In the genomic region with DNA sequence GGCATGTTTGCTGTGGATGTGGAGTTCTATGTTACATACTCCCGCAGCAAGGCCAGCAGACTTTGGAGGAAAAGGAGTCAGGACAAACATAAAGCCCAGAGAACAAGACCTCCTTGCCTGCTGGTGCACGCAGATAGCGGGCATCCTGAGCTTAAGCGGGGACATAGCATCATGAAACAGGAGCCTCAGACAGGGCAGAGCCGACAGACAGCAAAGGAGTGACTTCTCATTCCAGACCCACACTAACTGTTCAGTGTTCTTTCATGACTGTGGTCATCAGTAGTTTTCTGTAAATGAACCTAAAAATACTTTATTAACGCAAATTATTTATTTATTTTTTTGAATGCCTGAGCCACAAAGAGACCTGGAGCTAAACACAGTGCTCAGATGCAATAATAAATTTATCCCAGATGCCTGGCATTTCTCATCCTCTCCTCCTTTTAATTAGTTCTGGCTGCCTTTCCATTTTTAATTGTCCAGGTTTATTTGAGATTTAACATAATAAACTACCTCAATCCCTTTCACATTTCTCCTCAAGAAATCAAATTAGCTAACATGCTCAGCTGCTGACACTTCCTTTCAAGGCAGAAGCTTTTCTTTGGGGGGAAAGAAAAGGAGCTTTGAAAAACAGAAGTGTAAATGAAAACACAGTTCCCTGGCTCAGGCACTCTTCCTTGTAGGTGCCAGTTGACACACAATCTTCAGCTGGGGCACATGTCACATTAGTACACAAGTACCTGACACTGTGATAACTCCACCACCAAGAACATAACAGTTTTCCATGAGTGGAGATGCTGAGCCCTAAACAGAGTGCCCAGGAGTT, we compare ENCODE assay signal across 14 mouse cellular contexts.
"Had no signal": no experiment of that assay in that cellular context is flagged by ENCODE, and none has a peak within 500 bp of the region (broad histone marks: within the 10 kb centered on the region; RNA-seq: fewer than 3 reads in every experiment).

No protein-coding gene starts in this region.

- ATAC-seq: midbrain, embryonic 16.5 days had no signal

- H3K4me2 ChIP-seq: lung, embryonic 14.5 days; midbrain, embryonic 12.5 days; neural tube, embryonic 12.5 days; stomach, embryonic 15.5 days had no signal

- H3K9me3 ChIP-seq: midbrain, embryonic 10.5 days; midbrain, embryonic 12.5 days; neural tube, embryonic 12.5 days; stomach, embryonic 15.5 days had no signal

- H3K36me3 ChIP-seq: midbrain, embryonic 10.5 days; midbrain, embryonic 12.5 days; neural tube, embryonic 12.5 days; stomach, embryonic 15.5 days had no signal

- H3K4me1 ChIP-seq: midbrain, embryonic 10.5 days; midbrain, embryonic 12.5 days; neural tube, embryonic 12.5 days; stomach, embryonic 15.5 days had no signal

- H3K9ac ChIP-seq: lung, embryonic 14.5 days; midbrain, embryonic 12.5 days; neural tube, embryonic 12.5 days; stomach, embryonic 15.5 days had no signal

- H3K27me3 ChIP-seq: midbrain, embryonic 12.5 days; neural tube, embryonic 12.5 days; stomach, embryonic 15.5 days had no signal

- H3K27ac ChIP-seq: midbrain, embryonic 10.5 days; midbrain, embryonic 12.5 days; neural tube, embryonic 12.5 days; stomach, embryonic 15.5 days; stomach, postnatal 0 days had no signal

- DNase-seq: lung, embryonic 14.5 days; lung, postnatal 10 days; lung, postnatal 4 days; midbrain, embryonic 14.5 days; right cerebral cortex, postnatal 14 days; thymus, adult 2 months; thymus, postnatal 25 days; thymus, postnatal 4 days had no signal

- H3K4me3 ChIP-seq: midbrain, embryonic 10.5 days; midbrain, embryonic 12.5 days; neural tube, embryonic 12.5 days; stomach, embryonic 15.5 days had no signal
